Mouse (Mus musculus) adrenal gland, postnatal 4 days (tissue): ENCODE measurements at regions not wholly inside any gene's neighbourhood (a gene's known extent, or its start where the extent isn't known, plus 50 kb on each side); places are given as distances from the start of the nearest gene placed in this dataset.

Experiments used
- DNase-seq, 2 experiments: peaks; one replicate each; pipeline ENCODE4 v3.0.0; 2021 to 2022; ENCODE audit warnings: low spot score in 2 of 2, mixed read lengths in 2 of 2

- no peak for DNase-seq
Observed at GRCm38 (mm10) chr8:10931266-10931665, 77.0 kb downstream of the Irs2 start.

GRCm38 (mm10) chr8:10928836-10929235 lies 79.4 kb downstream of the Irs2 start:
- DNase-seq, result no peak

- DNase-seq, result no peak
Observed at GRCm38 (mm10) chr8:10928342-10928794, 79.9 kb downstream of the Irs2 start.

- no peak for DNase-seq
Observed at GRCm38 (mm10) chr8:10927187-10927586, 81.1 kb downstream of the Irs2 start.

GRCm38 (mm10) chr8:10926518-10926915 lies 81.7 kb downstream of the Irs2 start:
- no peak for DNase-seq

GRCm38 (mm10) chr8:10925582-10926517 lies 82.4 kb downstream of the Irs2 start:
- DNase-seq, result no peak

- peak in 1 of 2 experiments; percentile 26 for DNase-seq
Observed at GRCm38 (mm10) chr8:10924526-10925199, 83.6 kb downstream of the Irs2 start.

- no peak for DNase-seq
Observed at GRCm38 (mm10) chr8:10924001-10924490, 84.2 kb downstream of the Irs2 start.

GRCm38 (mm10) chr8:10923071-10924000 lies 84.9 kb downstream of the Irs2 start:
- DNase-seq, result no peak

GRCm38 (mm10) chr8:10922209-10923030 lies 85.8 kb downstream of the Irs2 start:
- no peak for DNase-seq

GRCm38 (mm10) chr8:10921439-10922191 lies 86.6 kb downstream of the Irs2 start:
- no peak for DNase-seq

- DNase-seq, result no peak
Observed at GRCm38 (mm10) chr8:10919620-10920019, 88.6 kb downstream of the Irs2 start.

- DNase-seq, result no peak
Observed at GRCm38 (mm10) chr8:10918403-10919035, 89.7 kb downstream of the Irs2 start.

GRCm38 (mm10) chr8:10914616-10915015 lies 93.6 kb downstream of the Irs2 start:
- DNase-seq, result no peak

GRCm38 (mm10) chr8:10912436-10912835 lies 95.8 kb downstream of the Irs2 start:
- DNase-seq, result no peak

GRCm38 (mm10) chr8:10911371-10911770 lies 96.9 kb downstream of the Irs2 start:
- DNase-seq, result no peak

GRCm38 (mm10) chr8:10910954-10911353 lies 97.3 kb downstream of the Irs2 start:
- no peak for DNase-seq

GRCm38 (mm10) chr8:10910244-10910872 lies 97.9 kb downstream of the Irs2 start:
- no peak for DNase-seq
